Mouse (Mus musculus) right cerebral cortex, adult 2 months (tissue): ENCODE measurements around the gene Jun.

Source experiments
- DNase-seq, 2 experiments: peaks; one replicate each; pipeline ENCODE4 v3.0.0; 2021 to 2022; ENCODE audit warnings: low spot score in 2 of 2

Gene Jun

DNA sequence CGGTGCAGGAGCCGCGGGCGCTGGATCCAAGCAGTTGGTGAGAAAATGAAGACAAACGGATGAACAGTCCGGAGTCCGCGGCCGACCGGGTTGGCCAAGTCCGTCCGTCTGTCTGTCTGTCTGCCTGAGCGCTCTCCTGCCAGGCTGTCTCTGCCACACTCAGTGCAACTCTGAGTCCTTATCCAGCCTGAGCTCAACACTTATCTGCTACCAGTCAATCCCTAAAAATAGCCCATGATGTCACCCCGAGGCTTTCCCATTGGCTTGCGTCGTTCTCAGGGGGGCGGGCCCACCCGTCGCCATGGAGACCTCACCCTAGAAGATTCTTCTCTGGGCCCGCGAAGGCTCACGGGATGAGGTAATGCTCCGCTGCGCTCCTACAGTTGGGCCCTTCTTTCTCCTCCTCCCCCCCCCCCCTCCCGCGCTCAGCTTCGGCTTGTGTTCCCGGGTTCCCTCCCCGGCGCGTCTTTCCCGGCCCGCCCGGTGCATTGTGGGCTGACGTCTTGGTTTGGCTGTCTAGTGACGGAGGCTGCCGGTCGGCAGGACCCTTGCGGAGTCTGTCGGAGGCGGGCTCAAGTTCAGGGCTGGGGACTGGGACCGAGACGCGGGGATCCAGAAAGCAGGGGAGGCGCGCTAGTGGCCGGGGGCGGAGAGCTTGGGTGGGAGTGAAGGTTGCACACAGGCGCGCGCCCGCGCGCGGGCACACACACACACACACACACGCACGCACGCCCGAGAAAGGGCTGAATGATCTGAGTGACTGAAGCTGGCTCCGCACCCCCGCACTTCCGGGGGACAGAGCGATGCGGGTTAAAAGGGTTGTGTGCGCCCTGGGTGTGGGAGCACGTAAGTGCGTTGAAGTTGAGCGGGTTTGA lies at the start of gene Jun:
Gene Jun (minus strand): TSS at position 198 of the 875 bp plus-strand sequence.
- DNase-seq = peak; percentile 100

DNA sequence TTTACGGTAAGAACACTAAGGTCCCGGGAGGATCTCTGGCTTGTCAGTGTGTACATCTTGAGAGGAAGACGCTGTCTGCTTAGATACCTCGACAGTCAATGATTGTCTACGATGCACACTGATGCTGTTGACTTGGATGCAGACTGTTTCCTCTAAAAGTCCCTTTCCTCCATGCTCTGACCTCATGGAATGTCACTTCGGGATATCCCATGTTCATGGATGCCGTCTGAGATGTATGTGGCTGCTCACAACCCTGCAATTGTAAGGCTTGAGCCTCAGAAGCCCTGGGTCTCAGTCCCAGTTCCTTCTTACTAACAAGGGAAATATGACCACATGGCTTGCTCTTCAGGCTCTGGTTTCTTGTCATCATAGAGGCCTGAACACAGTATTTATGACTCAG lies 49.7 kb upstream of the Jun start:
- DNase-seq = no peak

DNA sequence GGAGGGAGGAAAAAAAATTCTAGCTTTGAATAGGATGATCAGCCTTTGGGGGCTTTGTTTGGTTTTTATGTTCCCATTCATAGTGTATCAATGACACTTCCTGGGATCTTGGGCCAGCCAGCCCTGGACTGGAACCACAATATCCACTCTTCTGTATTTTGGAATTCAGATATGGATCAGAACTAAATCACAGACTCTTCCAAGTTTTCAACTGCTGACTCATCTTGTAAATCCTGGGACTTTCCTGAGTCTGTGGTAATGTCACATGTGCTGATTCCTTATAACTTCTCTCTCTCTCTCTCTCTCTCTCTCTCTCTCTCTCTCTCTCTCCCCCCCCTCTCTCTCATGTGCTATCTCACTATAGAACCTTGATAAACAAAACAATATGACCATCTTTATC lies 48.7 kb upstream of the Jun start:
- DNase-seq = no peak

- DNase-seq = no peak
These were observed 47.4 kb upstream of the Jun start for GRCm38 (mm10) chr4:95099373-95099772.

DNA sequence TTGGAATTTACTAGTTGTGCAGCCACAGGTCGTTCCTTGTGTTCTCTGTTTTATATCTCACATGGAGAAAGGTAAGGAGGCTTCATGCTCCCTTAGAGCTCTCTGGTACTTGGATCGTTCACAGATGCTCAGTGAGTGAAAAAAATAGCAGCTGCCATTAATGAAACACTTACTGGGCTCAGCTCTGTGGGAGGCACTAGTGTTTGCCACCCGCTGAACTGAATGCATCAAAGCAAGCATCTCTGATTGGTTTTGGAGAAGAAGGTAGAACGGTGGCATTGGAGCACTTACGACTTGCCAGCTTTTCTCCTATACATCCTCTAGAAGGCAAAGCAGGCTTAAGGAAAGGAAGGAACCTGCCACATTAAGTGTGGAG lies 46.7 kb upstream of the Jun start:
- DNase-seq = no peak

- DNase-seq = no peak
These were observed 46.1 kb upstream of the Jun start for GRCm38 (mm10) chr4:95097942-95098721.

DNA sequence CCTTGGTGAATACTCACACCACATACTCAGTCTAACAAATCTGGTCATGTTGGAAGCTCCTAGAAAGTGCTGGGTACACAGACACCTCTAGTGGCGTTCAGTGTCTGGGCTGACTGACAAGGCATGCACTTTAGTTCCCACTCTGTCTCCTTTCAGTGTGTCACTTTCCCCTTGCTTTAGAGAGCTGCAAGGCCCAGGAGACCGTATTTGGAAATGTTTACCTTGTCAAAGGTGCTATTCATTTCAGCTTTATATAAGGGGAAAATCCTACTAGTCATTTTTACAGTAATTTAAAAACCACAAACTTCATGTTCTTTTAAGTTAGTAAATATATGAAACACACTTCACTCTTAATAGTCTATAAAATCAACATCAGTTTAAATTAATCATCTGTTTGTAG lies 44.7 kb upstream of the Jun start:
- no peak for DNase-seq

- DNase-seq = no peak
These were observed 43.9 kb upstream of the Jun start for GRCm38 (mm10) chr4:95095911-95096310.

DNA sequence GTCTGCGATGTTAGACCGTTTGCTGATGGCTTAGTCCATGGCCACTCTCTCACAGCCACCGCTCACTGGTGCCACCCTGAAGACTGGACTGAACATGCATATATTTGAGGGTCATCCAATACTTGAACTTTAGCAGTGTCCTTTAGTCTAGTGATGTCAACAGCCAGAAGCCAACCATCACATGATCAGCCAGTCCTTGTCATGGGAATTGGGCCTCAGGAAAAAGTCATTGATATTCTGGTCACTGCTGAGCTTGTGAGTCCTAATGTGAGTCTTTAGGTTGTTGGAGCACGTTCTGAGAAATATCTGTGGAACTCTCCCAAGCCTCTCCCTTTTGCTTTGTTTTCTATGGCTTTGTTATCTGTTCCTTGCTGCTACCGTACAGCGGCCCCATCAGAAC lies 43.3 kb upstream of the Jun start:
- DNase-seq = no peak

GRCm38 (mm10) chr4:95094700-95095113 lies 42.7 kb upstream of the Jun start:
- DNase-seq = no peak

DNA sequence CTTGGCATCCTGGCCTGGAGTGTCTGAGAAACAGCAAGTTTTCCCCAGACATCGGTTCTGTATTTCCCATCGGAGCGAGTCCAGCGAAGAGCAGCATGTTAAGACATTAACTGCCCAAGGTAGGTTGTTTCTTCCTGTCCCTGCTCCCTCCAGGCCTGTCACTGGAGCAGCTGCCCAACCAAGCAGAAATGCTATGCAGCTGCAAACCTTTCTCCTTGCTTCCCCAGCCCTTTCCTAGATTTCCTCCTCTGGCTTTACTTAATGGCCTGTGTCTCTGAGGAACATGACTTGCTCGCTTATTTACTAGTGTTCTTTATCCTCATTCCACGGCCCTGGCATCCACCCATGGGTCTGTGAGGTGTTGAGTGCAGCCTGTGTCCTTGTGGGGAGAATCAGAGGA lies 41.6 kb upstream of the Jun start:
- DNase-seq = no peak

DNA sequence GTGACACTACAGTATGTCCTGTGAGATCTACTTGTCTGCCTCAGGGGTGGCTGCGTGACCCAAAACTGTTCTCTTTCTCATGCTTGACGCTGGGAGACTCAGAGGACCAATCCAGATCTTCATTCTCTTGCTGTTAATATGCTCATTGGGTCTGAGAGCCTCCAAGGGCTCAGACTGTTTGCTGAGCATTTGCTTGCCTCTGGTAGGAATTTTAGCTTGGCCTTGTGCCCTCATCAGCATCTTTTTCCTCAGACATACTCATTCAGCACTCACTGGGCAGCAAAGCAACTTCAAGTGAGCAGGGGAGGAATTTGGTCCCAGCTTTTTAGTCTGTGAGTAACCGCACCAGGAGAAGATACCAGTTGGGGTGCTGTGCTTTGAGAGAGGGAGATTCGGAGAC lies 40.5 kb upstream of the Jun start:
- no peak for DNase-seq

- DNase-seq = no peak
These were observed 39.5 kb upstream of the Jun start for GRCm38 (mm10) chr4:95091536-95091935.

DNA sequence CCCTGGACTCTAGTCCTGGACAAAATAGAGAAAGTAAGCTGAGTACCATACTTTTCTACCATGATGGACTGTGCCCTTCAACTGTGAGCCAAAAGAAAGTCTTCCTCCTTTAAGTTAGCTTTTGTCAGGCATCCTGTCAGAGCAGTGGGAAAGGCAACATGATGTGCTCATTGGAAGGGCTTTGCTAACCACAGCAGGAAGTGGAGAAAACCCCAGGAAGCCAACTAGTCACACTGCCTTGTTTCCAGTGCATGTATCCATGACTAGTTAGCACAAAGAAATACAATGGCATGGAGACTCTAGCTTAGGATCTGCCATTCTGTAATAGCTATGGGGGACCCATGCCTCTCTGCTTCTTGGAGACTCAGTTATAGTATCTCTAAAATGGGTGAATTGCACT lies 37.9 kb upstream of the Jun start:
- no peak for DNase-seq

DNA sequence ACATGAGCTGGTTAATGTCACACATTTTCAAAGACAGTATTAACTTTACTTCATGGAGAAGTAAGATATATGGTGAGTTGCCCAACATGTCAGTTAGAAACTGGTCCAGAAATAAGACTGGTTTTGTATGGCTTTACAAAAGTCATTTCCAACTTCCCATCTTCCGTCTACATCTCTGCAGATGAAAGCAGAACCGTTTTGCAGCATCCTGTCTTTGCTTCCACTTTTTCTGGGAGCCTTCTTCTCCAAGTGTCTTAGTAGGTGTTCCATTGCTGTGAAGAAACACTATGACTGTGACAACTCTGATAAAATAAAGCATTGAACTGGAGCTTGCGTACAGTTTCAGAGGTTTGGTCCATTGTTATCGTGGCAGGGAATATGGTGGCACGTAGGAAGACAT lies 37.0 kb upstream of the Jun start:
- no peak for DNase-seq

DNA sequence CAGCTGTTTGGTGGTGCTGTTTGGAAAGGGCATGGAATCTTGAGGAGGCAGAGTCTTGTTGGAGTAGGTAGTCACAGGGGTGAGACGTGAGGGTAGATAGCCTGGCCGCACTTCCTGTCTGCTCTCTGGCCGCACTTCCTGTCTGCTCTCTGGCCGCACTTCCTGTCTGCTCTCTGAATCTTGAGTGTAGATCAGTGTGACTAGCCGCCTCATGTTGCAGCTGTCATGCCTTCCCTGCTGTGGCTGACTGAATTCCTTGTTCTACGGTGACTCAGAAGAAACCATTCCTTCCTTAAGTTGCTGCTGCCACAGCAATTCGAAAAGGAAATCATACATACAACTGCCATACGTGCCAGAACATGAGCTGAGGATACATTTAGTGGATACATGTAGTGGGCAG lies 31.9 kb upstream of the Jun start:
- DNase-seq = no peak

DNA sequence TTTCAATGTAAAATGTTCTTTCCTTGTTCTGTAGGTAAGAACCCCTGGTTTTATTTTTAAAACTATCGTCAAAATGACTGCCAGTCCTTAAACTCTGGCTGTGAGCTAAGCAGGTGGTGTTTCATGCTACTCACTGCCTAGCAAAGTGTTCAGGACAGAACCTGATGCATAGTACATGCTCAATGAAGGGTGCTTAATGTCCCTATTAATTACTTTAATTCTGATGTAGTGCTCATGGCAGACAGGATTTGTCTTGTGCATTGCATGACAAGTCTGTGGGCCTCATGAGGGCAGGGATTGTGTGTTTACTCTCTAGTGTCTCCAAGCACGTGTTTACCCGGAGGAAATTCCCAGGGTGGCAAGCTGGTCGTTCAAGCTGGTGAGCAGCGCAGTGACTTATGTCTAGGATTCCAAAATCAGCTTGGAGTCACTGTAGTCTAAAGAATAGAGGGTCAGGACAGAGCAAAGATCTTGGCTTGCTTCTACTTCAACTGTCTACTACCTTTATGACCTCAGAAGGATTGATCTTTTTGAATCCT lies 31.2 kb upstream of the Jun start:
- no peak for DNase-seq

- DNase-seq = no peak
These were observed 30.6 kb upstream of the Jun start for GRCm38 (mm10) chr4:95082481-95083088.

GRCm38 (mm10) chr4:95081632-95082031 lies 29.6 kb upstream of the Jun start:
- DNase-seq = no peak

DNA sequence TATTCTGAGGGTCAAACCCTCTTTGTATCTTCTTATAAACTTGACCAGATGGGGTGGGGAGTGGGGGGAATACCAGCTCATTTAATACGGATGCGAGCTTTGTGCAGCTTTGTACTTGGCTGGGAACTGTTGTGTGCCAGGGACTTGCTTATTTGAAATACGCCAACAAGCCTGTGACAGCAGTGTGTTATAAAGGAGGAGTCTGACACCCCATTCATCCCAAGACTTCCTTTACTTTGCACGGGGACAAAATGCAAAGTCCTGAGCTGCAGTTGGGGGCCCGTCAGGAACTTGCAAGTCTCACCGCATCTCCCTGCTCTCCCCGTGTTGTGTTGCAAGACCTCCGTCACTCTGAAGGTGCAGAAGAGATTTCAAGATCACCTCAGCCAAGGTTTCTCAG lies 26.6 kb upstream of the Jun start:
- DNase-seq = no peak

- no peak for DNase-seq
These were observed 24.3 kb upstream of the Jun start for GRCm38 (mm10) chr4:95076279-95076678.

GRCm38 (mm10) chr4:95075591-95076002 lies 23.6 kb upstream of the Jun start:
- no peak for DNase-seq
